Mouse (Mus musculus): Measurements from ENCODE around the gene Majin.

The Majin gene

DNA sequence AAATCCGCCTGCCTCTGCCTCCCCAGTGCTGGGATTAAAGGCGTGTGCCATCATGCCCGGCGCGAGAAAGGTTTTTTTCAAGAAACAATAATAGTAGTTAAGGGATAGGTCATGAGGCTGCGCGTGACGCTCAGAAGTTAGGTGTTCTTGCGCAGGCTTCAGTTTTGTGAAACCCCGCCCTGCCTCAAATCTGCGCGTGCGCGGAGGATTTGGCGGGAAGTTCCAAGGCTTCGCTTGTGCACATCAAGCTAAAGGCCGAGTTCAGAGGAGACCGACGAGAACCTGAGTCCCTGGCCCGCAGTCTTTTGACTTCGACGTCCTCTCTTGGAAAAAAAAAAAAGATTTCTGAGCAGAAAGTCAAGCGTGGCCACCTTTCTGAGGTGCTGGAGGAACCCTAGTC is at the start of gene Majin:
Majin (plus strand) TSS at position 258 of the 400 bp plus-strand sequence.
- ATAC-seq (ENCODE audit: insufficient number of reproducible peaks, low FRiP score, low TSS enrichment), result no peak

DNA sequence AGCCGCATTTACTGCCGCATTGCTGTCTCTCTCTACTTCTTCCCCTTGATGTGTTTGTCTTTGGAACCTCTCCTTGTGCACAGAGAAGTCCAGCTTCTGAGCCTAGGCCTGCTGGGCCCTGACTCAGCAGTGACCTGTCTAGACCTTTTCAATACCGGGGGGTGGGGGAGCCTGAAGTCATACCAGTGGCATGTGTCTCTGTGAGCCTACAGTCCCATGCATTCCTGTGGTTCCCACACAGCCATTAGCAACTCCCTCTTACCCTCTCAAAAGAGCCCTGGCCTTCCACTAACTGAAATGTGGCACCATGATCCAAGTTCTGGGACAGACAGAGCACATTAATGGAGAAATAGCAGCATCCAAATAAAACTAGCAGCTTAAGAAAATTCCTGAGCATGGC is 47.8 kb upstream of the Majin start:
- ATAC-seq (ENCODE audit: insufficient number of reproducible peaks, low FRiP score, low TSS enrichment), result no peak

DNA sequence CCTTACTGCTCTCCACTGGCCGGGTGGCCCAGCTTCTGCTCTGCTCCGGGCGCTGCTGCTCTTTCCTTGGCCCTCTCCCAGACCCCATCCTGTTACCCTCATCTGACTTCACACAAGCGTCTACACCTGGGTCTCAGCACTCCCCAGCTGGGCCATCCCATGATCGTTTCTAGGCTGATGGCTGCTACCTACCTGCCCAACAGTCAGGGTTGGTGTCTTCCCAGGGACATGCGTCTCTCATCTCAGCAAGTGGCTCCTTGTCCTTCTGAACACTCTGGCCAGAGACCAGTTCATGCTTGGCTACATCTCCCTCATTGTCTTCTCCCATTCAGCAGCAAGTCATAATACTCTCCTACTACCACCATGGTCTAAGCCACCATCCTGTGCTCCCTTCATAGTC is 44.5 kb upstream of the Majin start:
- ATAC-seq (ENCODE audit: insufficient number of reproducible peaks, low FRiP score, low TSS enrichment), result no peak

DNA sequence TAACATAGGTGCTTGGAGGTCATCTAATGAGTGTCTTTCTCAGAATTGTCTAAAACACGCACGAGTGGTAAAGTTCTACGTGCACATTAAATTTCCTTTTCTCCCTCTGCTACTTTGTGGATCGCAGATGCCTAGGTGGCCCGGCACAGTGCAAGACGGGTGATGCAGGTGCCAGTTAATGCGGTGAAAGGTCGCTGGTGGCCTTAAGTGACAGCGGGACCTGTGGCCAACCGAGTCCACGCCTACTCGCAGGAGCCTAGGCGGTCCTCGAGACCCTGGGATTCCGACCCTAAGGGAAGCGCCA is 43.9 kb upstream of the Majin start:
- no peak for ATAC-seq (ENCODE audit: insufficient number of reproducible peaks, low FRiP score, low TSS enrichment)

DNA sequence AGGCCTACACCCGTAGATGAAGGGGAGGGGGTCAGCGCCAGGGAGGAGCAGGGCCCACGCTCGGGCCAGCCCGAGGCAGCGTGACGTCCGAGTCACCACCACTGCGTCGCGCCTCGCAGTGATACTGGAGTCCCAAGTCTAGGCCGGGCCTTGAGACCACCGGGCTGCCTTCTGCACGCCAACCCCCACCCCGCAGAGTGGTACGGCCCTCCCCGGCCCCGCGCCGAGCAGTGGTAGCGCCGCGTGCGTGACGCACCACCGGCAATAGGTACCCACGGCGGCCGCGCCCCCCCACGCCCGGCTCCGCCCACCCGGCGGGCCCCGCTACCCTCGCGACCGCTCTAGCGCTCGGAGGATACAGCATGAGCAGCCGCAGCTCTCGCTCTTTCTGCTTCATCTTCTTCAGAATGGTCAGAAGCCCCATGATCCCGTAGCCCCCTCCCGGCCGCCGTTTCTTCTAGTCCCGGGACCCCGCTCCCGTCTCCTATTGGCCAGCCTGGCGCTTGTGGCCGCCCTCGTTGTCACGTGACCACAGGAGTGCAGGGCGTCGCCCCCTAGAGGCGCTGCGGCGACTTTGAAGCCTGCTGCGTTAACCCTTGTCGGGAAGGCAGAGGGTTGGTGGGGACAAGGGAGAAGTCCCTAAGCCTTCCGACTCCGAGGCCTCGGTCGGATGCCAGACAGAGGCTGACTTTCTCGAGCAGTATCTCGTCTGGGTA is 43.4 kb upstream of the Majin start, which contains the start of gene Batf2:
Batf2 (plus strand) TSS at position 306 of the 716 bp plus-strand sequence.
- ATAC-seq (ENCODE audit: insufficient number of reproducible peaks, low FRiP score, low TSS enrichment), result peak; percentile 82

DNA sequence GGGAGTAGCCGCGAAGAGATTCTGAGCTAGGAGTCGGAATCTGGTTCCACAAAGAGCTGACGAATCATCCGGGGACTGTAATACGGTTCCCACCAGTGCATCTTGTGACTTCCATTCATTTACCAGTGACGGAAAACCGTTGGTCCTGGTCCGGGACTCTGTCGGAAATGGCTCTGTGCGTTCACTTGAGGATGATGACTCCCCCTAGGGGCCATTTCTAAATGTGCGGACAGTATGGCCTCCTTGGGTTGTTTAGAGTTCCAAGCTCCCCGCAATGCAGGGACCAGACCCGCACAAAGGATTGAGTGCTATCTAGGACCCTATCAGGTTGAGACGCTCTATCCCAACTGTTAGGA is 42.8 kb upstream of the Majin start, which contains the start of gene Arl2:
Arl2 (minus strand) TSS at position 155 of the 356 bp plus-strand sequence.
- ATAC-seq (ENCODE audit: insufficient number of reproducible peaks, low FRiP score, low TSS enrichment), result peak; percentile 69; the same call in 1 of the 2 replicates

DNA sequence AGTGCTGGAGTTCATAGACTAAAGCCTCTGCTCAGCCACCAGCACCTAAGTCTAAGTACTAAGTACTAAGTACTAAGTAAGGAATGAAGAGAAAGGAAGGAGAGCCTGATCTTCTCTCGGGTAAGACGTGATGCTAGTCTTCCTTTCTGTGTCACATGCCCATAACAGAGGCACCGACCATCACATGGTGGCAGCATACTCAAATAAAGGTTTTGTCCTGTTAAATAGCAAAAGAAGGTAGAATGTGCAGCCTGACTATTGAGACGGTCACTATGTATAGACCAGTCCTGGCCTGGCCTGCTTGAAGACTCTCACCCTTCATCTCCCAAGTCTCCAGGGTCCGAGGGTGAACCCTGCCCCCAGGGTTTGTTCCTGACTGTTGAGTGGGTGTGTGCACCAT is 39.3 kb upstream of the Majin start:
- no peak for ATAC-seq (ENCODE audit: insufficient number of reproducible peaks, low FRiP score, low TSS enrichment)

DNA sequence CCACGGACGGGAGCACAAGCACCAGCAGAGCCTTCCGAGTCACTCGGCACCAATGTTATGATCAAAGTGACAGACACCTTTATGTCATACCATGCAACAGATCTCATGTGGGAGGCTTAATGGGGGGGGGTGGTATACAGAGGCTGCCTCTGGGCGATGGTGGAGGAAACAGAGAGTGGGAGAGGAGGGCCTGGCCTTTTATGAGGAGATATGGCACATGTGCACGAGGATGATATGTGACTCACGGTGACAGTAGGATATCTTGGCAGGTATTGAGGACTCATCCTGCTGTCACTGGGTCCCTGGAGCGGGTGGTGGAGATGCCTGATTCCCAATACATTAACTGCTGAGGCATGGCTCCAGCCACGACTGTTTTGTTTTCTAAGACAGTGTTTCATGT is 29.0 kb upstream of the Majin start:
- no peak for ATAC-seq (ENCODE audit: insufficient number of reproducible peaks, low FRiP score, low TSS enrichment)

DNA sequence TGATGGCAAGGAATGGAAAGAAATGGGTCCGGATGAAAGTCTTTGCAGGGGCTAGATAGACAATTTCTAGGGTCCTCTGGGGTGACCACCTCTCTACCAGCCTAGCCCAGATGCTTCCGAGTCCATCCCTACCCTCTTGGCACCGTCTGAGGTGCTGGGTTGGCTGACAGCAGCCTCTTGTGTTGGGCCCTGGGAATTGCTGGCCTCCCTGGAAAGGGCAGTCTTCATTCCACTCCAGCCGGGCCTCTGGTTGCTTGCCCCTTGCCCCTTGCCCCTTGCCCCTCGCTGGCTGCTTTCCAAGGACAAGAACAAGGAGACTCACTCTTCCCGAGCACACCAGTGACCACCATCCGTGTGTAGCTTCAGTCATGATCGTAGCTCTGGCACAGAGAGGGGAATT is 27.8 kb upstream of the Majin start:
- ATAC-seq (ENCODE audit: insufficient number of reproducible peaks, low FRiP score, low TSS enrichment), result no peak

DNA sequence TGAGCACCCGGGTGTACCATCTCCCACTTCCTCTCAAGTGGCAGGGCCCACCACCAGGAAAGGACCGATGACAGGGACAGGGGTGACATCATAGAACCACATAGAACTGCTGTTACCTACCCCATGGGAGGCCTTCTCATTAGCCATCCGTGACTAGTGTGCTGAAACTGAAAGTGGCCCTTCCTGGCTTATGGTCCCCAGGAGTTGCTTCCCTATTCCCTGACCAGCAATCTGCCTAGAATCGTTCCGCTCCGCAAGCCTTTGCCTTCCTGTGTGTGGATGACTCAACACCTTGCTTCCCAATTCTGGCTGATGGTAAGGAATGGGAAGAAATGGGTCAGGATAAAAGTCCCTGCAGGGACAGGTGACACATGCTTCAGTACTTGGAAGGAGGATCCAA is 27.0 kb upstream of the Majin start:
- ATAC-seq (ENCODE audit: insufficient number of reproducible peaks, low FRiP score, low TSS enrichment), result no peak

DNA sequence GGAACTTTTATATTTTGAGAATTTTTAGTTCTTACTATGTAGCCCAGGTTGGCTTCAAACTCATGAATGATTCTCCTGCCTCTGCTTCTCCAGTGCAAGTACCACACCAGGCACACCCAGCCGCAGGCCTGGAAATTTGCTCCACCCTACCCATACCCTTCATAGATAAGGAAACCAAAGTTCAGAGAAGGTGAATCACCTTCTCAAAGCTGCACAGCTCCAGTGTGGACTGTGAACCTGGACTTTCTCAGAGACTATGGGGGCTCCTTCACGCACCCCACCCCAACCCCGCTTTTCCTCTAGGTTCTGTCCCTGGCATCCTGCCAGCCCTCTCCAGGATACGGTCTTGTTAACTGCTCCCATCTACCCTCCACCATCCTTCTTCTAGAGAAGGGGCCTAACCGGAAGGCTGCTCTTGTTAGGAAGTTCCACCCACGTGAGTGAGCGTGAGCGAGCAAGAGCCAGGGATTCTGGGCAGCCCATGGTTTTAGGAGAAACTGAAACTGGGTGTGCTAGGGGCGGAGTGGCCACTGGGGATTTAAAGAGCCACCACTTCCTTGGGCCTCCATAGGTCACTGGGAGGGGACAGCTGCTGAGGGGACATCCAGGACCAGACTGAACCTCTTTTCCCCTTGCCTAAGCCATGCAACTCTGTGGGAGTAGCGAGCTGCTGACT is 20.2 kb upstream of the Majin start:
- ATAC-seq (ENCODE audit: insufficient number of reproducible peaks, low FRiP score, low TSS enrichment), result no peak

DNA sequence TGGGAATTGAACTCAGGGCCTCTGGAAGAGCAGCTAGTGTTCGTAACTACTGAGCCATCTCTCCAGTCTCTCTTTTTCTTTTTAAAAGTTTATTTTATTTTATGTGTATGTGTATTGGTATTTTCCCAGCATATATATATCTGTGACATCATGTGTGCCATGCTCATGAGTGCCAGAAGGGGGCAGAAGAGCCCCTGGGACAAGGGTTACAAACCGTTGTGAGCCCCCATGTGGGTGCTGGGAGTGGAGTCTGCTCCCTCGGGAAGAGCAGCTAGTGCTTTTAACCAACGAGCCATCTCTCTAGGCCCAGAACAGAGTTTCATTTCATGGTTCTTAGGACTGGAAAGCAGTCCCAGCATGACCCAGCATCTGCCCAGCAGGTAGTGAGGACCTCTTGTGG is 17.4 kb upstream of the Majin start:
- no peak for ATAC-seq (ENCODE audit: insufficient number of reproducible peaks, low FRiP score, low TSS enrichment)

DNA sequence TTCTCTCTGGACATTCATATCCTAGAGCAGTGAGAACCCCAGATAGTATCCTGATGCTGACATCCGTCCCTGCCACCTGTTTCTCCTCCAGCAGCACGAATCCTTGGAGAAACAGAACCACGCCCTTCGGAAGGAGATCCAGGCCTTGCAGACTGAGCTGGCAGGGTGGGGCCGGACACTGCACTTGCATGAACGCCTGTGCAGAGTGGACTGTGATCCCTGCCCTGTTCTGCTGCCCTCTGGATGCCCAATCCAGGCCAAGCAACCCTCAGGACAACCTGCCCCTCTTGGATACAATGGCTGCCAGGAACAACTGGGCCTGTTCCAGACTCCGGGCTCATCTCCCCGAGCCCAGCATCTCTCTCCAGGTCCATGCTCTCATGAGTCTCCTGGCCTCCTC is 13.0 kb upstream of the Majin start:
- no peak for ATAC-seq (ENCODE audit: insufficient number of reproducible peaks, low FRiP score, low TSS enrichment)

DNA sequence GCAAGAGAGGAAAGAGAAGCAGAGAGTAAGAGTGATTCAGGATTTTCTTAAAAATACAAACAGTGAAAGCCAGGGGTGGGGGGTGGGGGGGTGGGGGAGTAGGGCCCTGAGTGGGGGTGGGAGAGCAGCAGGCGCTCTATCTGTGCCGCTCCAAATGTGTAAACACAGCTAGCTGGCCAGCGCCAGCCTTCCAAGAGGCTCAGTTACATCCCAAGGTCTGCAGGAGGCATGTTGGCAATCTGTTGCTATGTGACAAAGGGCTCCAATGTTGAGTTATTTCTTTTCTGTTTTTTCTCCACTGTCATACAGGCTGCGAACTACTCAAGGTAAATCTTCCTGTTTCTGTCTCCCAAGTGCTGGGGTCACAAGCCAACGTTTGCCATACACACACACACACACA is 9.4 kb upstream of the Majin start:
- ATAC-seq (ENCODE audit: insufficient number of reproducible peaks, low FRiP score, low TSS enrichment), result no peak

DNA sequence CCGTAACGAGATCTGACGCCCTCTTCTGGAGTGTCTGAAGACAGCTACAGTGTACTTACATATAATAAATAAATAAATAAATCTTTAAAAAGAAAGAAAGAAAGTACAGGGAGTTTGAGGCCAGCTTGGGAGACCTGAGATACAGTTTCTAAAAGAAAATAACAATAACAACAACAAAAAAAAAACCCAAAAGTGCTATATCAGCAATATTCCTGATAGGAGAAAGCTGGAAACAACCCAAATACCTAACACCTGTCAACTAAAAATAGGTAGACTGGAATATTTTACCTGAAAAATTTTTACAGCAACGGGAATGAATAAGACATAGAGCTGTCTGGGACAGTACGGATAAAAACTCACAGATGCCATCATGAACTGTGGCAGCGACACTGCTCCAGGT is 5.4 kb upstream of the Majin start:
- ATAC-seq (ENCODE audit: insufficient number of reproducible peaks, low FRiP score, low TSS enrichment), result no peak

DNA sequence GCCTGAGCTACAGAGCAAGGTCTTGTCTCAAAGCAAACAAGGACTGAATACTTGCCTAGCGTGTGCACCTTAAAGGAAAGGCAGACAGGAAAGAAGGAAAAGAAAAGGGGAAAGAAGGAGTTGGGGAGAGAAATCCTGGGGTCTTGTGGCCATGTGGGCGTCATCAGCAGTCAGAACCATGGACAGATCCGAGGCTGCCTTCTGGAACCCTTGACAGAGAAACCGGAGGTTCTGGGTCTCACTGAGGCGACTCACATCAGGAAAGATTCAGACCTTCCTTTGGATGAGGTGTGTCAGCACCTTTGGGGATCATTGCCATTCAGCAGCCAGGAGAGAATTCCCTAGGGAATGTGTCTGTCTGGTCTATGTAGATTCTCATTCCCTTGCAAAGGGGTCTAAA is 2.6 kb upstream of the Majin start:
- no peak for ATAC-seq (ENCODE audit: insufficient number of reproducible peaks, low FRiP score, low TSS enrichment)

DNA sequence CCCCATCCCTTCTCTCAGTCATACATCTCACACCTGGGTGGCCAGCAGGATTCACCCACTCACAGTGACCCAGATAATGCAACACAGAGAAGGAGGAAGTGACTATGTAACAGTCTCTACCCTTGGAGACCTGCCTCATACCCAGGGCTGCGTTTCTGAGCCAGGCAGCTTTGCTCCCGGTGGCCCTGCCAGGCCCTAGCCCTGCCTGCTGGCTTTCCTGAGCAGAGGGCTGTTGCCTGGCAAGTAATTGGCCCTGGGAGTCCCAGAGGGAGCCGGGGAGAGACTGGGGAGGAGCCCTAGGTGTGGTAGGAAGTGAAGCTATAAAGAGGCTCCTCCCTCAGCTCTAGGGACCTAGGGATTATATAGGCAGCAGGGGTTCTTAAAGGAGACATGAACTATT is 1.7 kb upstream of the Majin start:
- ATAC-seq (ENCODE audit: insufficient number of reproducible peaks, low FRiP score, low TSS enrichment), result peak; percentile 84; the same call in 1 of the 2 replicates

DNA sequence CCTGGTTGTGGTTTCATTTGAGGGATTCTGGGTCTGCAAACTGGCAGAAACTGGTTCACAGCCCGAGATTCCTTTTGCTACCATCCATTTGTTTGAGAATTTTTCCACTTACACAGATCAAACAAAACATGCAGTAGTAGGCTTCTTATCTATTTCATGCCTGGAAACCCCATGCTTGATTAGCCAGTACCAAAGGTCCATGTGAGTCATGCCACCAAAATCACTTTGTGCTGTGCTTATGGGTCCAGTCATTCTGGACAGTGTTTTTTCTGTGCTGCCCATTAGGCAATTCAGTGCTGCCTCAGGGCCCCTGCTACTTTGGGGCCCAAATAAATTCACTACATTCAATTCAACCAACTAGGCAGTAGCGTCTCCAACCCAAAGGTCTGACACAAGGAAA is 20.1 kb downstream of the Majin start:
- ATAC-seq (ENCODE audit: insufficient number of reproducible peaks, low FRiP score, low TSS enrichment), result no peak

DNA sequence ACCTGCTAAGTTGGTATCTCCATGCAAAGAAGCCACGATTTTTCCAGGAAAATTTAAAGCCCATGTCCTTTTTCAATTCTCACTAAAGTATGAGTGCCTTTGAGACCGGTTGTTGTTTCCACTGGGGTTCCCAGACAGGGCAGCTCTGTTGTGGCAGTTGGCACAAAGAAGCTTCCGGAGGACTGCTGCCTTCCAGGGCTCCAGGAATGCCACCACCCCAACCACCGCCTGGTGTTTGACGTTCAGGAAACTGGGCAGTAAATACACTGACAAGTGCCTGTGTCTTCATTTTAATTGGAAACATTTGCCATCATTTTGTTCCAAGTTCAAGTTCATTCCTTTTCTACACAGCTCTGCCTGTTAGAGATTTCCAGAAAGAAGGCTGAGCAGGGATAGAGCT is 22.5 kb downstream of the Majin start:
- ATAC-seq (ENCODE audit: insufficient number of reproducible peaks, low FRiP score, low TSS enrichment), result no peak

DNA sequence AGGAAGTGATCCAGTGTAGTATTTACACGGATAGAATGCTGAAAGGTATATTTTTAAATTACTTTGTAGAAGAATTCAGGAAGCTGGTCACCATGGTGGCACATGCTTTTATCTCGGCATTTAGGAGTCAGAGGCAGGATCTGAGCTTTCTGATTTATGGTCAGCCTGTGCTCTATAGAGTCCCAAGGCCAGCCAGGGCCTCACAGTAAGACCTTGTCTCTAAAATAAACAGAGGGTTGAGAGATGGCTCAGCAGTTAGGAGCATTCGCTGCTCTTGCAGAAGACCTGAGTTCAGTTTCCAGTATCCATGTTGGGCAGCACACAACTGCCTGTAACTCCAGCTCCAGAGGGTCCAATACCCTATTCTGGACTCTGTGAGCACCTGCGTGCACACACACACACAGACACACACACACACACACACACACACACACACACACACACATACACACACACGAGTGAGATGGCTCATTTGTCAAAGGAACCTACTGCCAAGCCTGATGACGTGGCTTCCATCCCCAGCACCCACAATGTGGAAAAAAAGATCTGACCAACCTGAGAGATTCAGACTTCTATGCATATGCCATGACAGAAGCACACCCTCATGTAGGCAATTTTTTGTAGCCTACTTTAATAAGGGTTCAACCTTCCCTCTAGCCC is 32.0 kb downstream of the Majin start:
- no peak for ATAC-seq (ENCODE audit: insufficient number of reproducible peaks, low FRiP score, low TSS enrichment)

DNA sequence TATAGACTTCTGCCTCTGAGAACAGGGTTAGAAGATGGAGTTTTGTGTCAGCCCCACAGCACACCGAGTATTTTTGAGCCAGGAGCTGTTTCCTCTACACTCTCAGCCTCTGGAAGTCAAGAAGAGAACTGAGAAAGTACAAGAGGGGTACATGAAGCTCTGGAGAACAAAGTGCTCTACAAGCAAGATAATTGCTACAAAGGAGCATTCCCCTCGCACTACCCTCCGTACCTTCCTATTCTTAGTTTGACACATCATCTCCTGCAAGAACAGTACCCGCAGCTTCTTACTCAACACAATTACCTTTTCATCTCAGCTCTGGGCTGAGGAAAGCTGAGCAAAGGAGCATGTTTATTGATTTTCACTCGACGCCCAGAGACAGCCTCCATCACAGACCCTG is 34.4 kb downstream of the Majin start:
- no peak for ATAC-seq (ENCODE audit: insufficient number of reproducible peaks, low FRiP score, low TSS enrichment)

DNA sequence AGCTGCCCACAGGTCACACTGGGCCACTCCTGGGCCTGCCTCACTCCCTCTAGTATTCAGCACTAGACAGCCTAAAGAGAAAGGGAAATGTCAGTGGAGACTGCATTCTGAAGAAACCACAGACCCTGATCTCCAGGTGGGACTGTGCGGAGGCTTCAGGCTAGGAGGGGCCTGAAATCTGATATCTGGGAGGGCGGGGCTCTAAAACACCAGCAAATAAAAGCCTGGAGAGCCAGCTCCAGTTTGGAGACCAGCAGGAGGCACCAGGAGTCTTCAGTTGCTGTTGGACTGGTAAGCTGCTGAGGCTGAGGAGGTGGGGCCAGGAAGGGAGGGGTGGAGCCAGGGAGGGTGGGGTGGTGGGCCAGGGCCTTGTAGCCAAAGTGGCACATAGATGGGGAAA is 41.9 kb downstream of the Majin start, which contains the start of gene Gpha2:
Gpha2 (plus strand) TSS at position 246 of the 400 bp plus-strand sequence.
- no peak for ATAC-seq (ENCODE audit: insufficient number of reproducible peaks, low FRiP score, low TSS enrichment)
